Mouse (Mus musculus): ENCODE measurements around the gene Ptprn2.

GRCm38 (mm10) chr12:117315661-117316060, 830.1 kb downstream of the Ptprn2 start:
- TF ChIP-seq POLR2A (IDR thresholded peaks at IDR 0.05; ENCODE audit: borderline replicate concordance, low read depth, low read length) = no peak
- no peak for TF ChIP-seq CTCF (IDR thresholded peaks at IDR 0.05; ENCODE audit: low read depth, low read length)

Measured in bone marrow macrophage, adult 2 months (primary cell).